Mouse (Mus musculus) MEL-GATA-1-ER (cell line): ENCODE measurements at regions not wholly inside any gene's neighbourhood (a gene's known extent, or its start where the extent isn't known, plus 50 kb on each side); places are given as distances from the start of the nearest gene placed in this dataset.

Experiments
- DNase-seq: peaks from one replicate; pipeline ENCODE4 v3.0.0-alpha.2; 2012; ENCODE audit warnings: low read depth; ENCODE audit errors: extremely low read depth

- DNase-seq: no peak
Measured at GRCm38 (mm10) chr13:45275391-45275790, 114.2 kb upstream of the Mylip start.

- DNase-seq: no peak
Measured at GRCm38 (mm10) chr13:45277842-45278416, 111.6 kb upstream of the Mylip start.

- DNase-seq: no peak
Measured at GRCm38 (mm10) chr13:45281106-45281505, 108.4 kb upstream of the Mylip start.

- DNase-seq: no peak
Measured at GRCm38 (mm10) chr13:45286651-45287050, 102.9 kb upstream of the Mylip start.

- DNase-seq: no peak
Measured at GRCm38 (mm10) chr13:45287217-45287616, 102.3 kb upstream of the Mylip start.

- no peak for DNase-seq
Measured at GRCm38 (mm10) chr13:45289976-45290375, 99.6 kb upstream of the Mylip start.

GRCm38 (mm10) chr13:45294691-45295090 is 94.9 kb upstream of the Mylip start:
- DNase-seq: no peak

- no peak for DNase-seq
Measured at GRCm38 (mm10) chr13:45300610-45301009, 88.9 kb upstream of the Mylip start.

- DNase-seq: no peak
Measured at GRCm38 (mm10) chr13:45301191-45301905, 88.2 kb upstream of the Mylip start.

- DNase-seq: no peak
Measured at GRCm38 (mm10) chr13:45302796-45303195, 86.7 kb upstream of the Mylip start.

- DNase-seq: no peak
Measured at GRCm38 (mm10) chr13:45306177-45306576, 83.4 kb upstream of the Mylip start.

GRCm38 (mm10) chr13:45307226-45307625 is 82.3 kb upstream of the Mylip start:
- DNase-seq: no peak

- DNase-seq: no peak
Measured at GRCm38 (mm10) chr13:45319646-45320045, 69.9 kb upstream of the Mylip start.

- no peak for DNase-seq
Measured at GRCm38 (mm10) chr13:45325736-45326293, 63.7 kb upstream of the Mylip start.

GRCm38 (mm10) chr13:45326751-45327150 is 62.8 kb upstream of the Mylip start:
- DNase-seq: no peak

GRCm38 (mm10) chr13:45330561-45330960 is 59.0 kb upstream of the Mylip start:
- DNase-seq: no peak

- DNase-seq: no peak
Measured at GRCm38 (mm10) chr13:45332031-45332430, 57.5 kb upstream of the Mylip start.

GRCm38 (mm10) chr13:45333634-45334033 is 55.9 kb upstream of the Mylip start:
- DNase-seq: no peak
